Mouse (Mus musculus): ENCODE data around the gene Sfmbt1. TPM values are rescaled to one million over a fixed set of nuclear protein-coding genes. Genes with fewer than 3 reads are reported as not detected.
A peak's percentile ranks its signal among the peaks of the same experiment; 100 is the strongest.

Gene Sfmbt1
- polyA plus RNA-seq, 1 experiment, result 9.7 TPM

DNA sequence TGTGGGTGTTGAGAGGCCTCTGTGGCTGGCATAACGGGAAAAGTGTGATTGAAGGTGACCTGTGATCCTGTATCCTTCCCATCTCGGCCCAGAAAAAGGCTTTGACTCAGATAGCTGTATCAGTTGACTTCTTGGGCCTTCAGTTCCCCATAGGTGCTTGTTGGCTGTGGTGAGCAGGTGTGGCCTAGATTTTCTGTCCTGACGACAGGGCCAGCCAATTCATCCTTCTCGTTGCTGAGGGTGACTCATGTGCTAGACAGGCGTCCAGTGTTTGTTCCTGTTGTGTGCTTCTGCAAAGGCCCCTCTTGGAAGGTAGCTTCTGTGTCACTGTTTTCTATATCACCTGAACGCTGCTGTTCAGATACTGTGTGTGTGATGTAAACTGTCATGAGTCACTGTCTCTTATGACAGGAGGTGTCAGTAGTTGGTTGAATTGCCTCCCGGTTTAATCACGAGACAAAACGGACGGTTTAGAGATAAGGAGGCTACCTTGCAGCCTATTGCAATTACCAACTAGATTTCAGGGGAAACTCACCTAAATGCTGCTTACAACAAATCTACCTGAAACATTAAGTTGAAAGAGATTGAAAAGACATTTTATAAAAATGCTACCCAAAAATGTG is 142.3 kb downstream of the Sfmbt1 start:
- 39% methylated on average over 10 of the region's 10 CpGs for WGBS
- DNase-seq, result peak; percentile 60 to 81
- TF ChIP-seq CTCF (IDR thresholded peaks at IDR 0.05; ENCODE audit: borderline replicate concordance, insufficient read depth, low read depth, low read length) (no peak), POLR2A (IDR thresholded peaks at IDR 0.05; ENCODE audit: borderline replicate concordance, insufficient read depth, low read length) (no peak)

GRCm38 (mm10) chr14:30857990-30858389 is 143.3 kb downstream of the Sfmbt1 start:
- no peak overlapping the region for H3K27ac ChIP-seq (ENCODE audit: insufficient read depth, low read length)
- peaks cover 30% of the 10 kb centered on the region for H3K4me1 ChIP-seq (ENCODE audit: control insufficient read depth, insufficient read depth, low read length)
- whole genome bisulfite sequencing, result 94% methylated on average over 4 of the region's 4 CpGs
- no peak for DNase-seq
- H3K27me3 ChIP-seq (ENCODE audit: control insufficient read depth, insufficient read depth, low read length), result no peaks in the 10 kb centered on the region
- TF ChIP-seq CTCF (IDR thresholded peaks at IDR 0.05; ENCODE audit: borderline replicate concordance, insufficient read depth, low read depth, low read length) (0 out of 2 replicates have a peak, but pooled peaks have one; percentile 14), POLR2A (IDR thresholded peaks at IDR 0.05; ENCODE audit: borderline replicate concordance, insufficient read depth, low read length) (no peak)
- H3K4me3 ChIP-seq (replicated peaks; ENCODE audit: insufficient read depth, low read depth, low read length), result no peak overlapping the region

More for the DNA sequence above, 142.3 kb downstream of the Sfmbt1 start:
- Histone ChIP-seq H3K4me3 (replicated peaks; ENCODE audit: insufficient read depth, low read depth, low read length) (no peak overlapping the region), H3K27ac (ENCODE audit: insufficient read depth, low read length) (peak overlapping the region; percentile 78), H3K27me3 (ENCODE audit: control insufficient read depth, insufficient read depth, low read length) (no peaks in the 10 kb centered on the region), H3K4me1 (ENCODE audit: control insufficient read depth, insufficient read depth, low read length) (peaks cover 24% of the 10 kb centered on the region)

DNA sequence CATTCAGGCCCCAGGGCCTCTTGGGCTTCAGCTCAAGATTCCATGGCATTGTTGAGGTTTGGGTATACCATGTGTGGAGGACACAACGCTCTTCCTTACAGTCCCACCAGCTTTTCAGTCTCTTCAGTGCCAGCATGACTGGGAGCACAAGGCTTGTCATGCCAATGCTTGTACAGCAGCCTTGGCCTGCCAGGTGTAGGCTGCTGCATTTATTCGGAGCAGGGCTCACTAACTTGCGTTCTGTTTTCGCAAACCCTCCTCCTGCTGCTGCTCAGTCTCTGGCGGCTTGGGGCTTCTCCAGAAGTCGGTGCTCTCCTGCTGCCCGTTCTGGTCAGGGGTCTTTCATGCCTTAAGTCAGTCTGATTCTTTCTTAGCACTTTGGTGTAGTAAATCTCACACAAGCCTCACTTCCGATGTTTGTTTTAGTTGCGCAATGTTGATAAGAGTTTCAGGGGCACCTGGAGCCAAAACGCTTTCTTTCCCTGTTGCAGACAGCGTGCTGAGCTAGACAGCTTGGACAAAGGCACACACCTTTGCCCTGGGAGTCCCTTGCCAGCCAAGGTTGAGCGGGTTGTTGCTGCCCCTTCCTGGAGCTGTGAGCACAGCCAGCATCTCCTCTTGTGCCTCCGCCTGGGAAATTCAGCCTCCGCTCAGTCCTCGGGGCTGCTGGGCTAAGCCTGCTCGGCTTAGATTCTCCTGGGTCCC is 146.9 kb downstream of the Sfmbt1 start:
- peak; percentile 47 to 60 for DNase-seq
- no peaks in the 10 kb centered on the region for H3K27me3 ChIP-seq (ENCODE audit: control insufficient read depth, insufficient read depth, low read length)
- 35% methylated on average over 16 of the region's 16 CpGs for WGBS
- peaks cover 17% of the 10 kb centered on the region for H3K4me1 ChIP-seq (ENCODE audit: control insufficient read depth, insufficient read depth, low read length)
- no peak overlapping the region for H3K27ac ChIP-seq (ENCODE audit: insufficient read depth, low read length)
- TF ChIP-seq CTCF (IDR thresholded peaks at IDR 0.05; ENCODE audit: borderline replicate concordance, insufficient read depth, low read depth, low read length) (no peak), POLR2A (IDR thresholded peaks at IDR 0.05; ENCODE audit: borderline replicate concordance, insufficient read depth, low read length) (no peak)
- H3K4me3 ChIP-seq (replicated peaks; ENCODE audit: insufficient read depth, low read depth, low read length), result no peak overlapping the region

- H3K27me3 ChIP-seq (ENCODE audit: control insufficient read depth, insufficient read depth, low read length), result no peaks in the 10 kb centered on the region
- WGBS, result 29% methylated on average over 9 of the region's 9 CpGs
- peaks cover 13% of the 10 kb centered on the region for H3K4me1 ChIP-seq (ENCODE audit: control insufficient read depth, insufficient read depth, low read length)
- DNase-seq, result no peak
- no peak overlapping the region for H3K27ac ChIP-seq (ENCODE audit: insufficient read depth, low read length)
- TF ChIP-seq POLR2A (IDR thresholded peaks at IDR 0.05; ENCODE audit: borderline replicate concordance, insufficient read depth, low read length) (no peak), CTCF (IDR thresholded peaks at IDR 0.05; ENCODE audit: borderline replicate concordance, insufficient read depth, low read depth, low read length) (no peak)
- no peak overlapping the region for H3K4me3 ChIP-seq (replicated peaks; ENCODE audit: insufficient read depth, low read depth, low read length)
These were observed 147.7 kb downstream of the Sfmbt1 start for GRCm38 (mm10) chr14:30862368-30862767.

DNA sequence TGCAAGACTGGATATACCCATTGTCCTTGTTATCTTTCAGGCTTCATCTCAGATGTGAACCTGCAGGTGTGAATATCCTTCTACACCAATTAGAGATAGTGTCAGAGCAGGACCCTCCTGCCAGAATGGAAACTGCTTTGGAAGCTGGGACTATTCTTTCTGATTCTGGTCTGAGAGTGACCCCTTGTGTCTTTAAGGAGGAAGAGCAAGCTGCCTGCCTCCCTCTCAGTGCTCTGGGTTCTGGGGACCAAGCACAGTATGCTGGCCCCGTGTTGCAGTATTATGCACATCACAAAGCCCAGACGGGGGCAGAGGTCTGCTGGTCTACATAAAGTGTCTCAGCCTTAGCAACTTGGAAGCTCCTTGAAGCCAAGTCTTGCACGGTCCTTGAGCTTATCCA is 150.7 kb downstream of the Sfmbt1 start:
- no peak overlapping the region for H3K4me3 ChIP-seq (replicated peaks; ENCODE audit: insufficient read depth, low read depth, low read length)
- TF ChIP-seq CTCF (IDR thresholded peaks at IDR 0.05; ENCODE audit: borderline replicate concordance, insufficient read depth, low read depth, low read length), result peak; percentile 59; the same call in 1 of the 2 replicates
- TF ChIP-seq POLR2A (IDR thresholded peaks at IDR 0.05; ENCODE audit: borderline replicate concordance, insufficient read depth, low read length), result no peak
- peaks cover 13% of the 10 kb centered on the region for H3K4me1 ChIP-seq (ENCODE audit: control insufficient read depth, insufficient read depth, low read length)
- H3K27me3 ChIP-seq (ENCODE audit: control insufficient read depth, insufficient read depth, low read length), result no peaks in the 10 kb centered on the region
- no peak for DNase-seq
- H3K27ac ChIP-seq (ENCODE audit: insufficient read depth, low read length), result no peak overlapping the region
- 65% methylated on average over 3 of the region's 3 CpGs for WGBS

GRCm38 (mm10) chr14:30867042-30867441 is 152.4 kb downstream of the Sfmbt1 start:
- H3K27me3 ChIP-seq (ENCODE audit: control insufficient read depth, insufficient read depth, low read length), result no peaks in the 10 kb centered on the region
- WGBS, result 27% methylated on average over 5 of the region's 5 CpGs
- H3K27ac ChIP-seq (ENCODE audit: insufficient read depth, low read length), result no peak overlapping the region
- no peak overlapping the region for H3K4me3 ChIP-seq (replicated peaks; ENCODE audit: insufficient read depth, low read depth, low read length)
- DNase-seq, result peak; percentile 61 to 68
- H3K4me1 ChIP-seq (ENCODE audit: control insufficient read depth, insufficient read depth, low read length), result peaks cover 5% of the 10 kb centered on the region
- TF ChIP-seq CTCF (IDR thresholded peaks at IDR 0.05; ENCODE audit: borderline replicate concordance, insufficient read depth, low read depth, low read length) (peak; percentile 82), POLR2A (IDR thresholded peaks at IDR 0.05; ENCODE audit: borderline replicate concordance, insufficient read depth, low read length) (no peak)

GRCm38 (mm10) chr14:30868826-30869225 is 154.2 kb downstream of the Sfmbt1 start:
- no peak for TF ChIP-seq POLR2A (IDR thresholded peaks at IDR 0.05; ENCODE audit: borderline replicate concordance, insufficient read depth, low read length)
- TF ChIP-seq CTCF (IDR thresholded peaks at IDR 0.05; ENCODE audit: borderline replicate concordance, insufficient read depth, low read depth, low read length), result no peak
- Histone ChIP-seq H3K4me1 (ENCODE audit: control insufficient read depth, insufficient read depth, low read length) (no peaks in the 10 kb centered on the region; the same call in 1 of the 2 replicates), H3K4me3 (replicated peaks; ENCODE audit: insufficient read depth, low read depth, low read length) (no peak overlapping the region), H3K27ac (ENCODE audit: insufficient read depth, low read length) (no peak overlapping the region), H3K27me3 (ENCODE audit: control insufficient read depth, insufficient read depth, low read length) (no peaks in the 10 kb centered on the region)
- no peak for DNase-seq
- 88% methylated on average over 10 of the region's 10 CpGs for WGBS

DNA sequence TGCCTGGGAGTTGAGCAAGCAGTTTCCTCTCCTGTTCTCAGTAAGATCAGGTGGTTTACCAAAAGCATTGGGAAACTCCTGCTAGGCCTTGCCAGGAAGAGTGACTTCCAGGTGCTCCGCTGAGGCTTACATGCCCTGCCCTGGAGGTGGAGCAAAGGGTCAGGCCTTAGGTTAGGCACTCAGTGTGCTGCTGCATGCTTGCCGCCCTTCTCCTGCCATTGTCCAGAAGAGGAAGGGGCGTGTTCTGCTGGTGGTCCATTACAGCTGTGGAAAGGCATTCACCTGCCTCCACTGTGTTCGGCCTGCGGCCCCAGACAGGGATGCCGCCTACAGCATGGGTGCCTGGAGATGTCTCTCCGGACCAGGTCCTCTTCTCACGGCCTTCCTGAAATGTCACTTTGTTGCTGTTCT is 154.7 kb downstream of the Sfmbt1 start:
- Histone ChIP-seq H3K4me3 (replicated peaks; ENCODE audit: insufficient read depth, low read depth, low read length) (no peak overlapping the region), H3K27me3 (ENCODE audit: control insufficient read depth, insufficient read depth, low read length) (no peaks in the 10 kb centered on the region), H3K4me1 (ENCODE audit: control insufficient read depth, insufficient read depth, low read length) (no peaks in the 10 kb centered on the region; the same call in 1 of the 2 replicates), H3K27ac (ENCODE audit: insufficient read depth, low read length) (no peak overlapping the region)
- 92% methylated on average over 8 of the region's 8 CpGs for WGBS
- DNase-seq, result no peak
- TF ChIP-seq CTCF (IDR thresholded peaks at IDR 0.05; ENCODE audit: borderline replicate concordance, insufficient read depth, low read depth, low read length) (no peak), POLR2A (IDR thresholded peaks at IDR 0.05; ENCODE audit: borderline replicate concordance, insufficient read depth, low read length) (no peak)

Measured in cerebellum, adult 2 months (tissue).